Mouse (Mus musculus) erythroblast, embryonic 14.5 days (primary cell): Measurements from ENCODE around the gene Gzme.

ENCODE experiments used
- GATA1 ChIP-seq: IDR thresholded peaks from 2 replicates; pipeline ENCODE4 v1.6.1; 2012; ENCODE audit warnings: low read length, inconsistent platforms, mixed read lengths
- TAL1 ChIP-seq: IDR thresholded peaks from 3 replicates; pipeline ENCODE4 v1.6.1; 2012; ENCODE audit warnings: low read length, inconsistent platforms, mixed read lengths

DNA sequence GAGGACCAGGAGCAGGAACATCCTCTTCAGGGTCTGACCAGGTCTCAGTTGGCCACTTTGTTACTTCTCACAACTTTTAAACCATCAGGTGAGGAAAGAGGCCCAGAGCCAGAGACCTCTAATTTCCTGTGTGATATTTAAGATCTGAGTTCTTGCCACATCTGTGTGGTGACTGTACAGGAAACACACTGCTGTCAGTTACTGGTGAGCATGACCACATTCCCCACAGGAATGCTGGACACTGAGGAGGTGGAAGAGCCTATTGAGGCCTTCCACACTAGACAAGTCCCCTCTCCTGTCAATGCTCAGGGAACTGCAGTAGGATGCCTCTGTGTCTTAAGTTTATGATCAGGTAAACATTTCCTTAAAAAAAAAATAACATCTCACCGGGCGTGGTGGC, 35.3 kb downstream of the Gzme start, which contains the start of gene Mcpt8:
- no peak for TF ChIP-seq TAL1
- no peak for TF ChIP-seq GATA1
